Mouse (Mus musculus) neural tube, embryonic 15.5 days (tissue): ENCODE measurements around the gene Pdf. TPM values are rescaled to one million over a fixed set of nuclear protein-coding genes. Genes with fewer than 3 reads are reported as not detected.
"Not testable (repeated sequence)": the region's sequence is repeated elsewhere in the genome, so short reads cannot be mapped to it uniquely, and the experiment has no call there.

Experiments
- ATAC-seq: fragments of 200-750 bp; cut with Nextera tagmentation; 2 replicates; pipeline ENCODE4 v1.8.0; 2017; ENCODE audit warnings: mild to moderate bottlenecking, moderate TSS enrichment, moderate library complexity; ENCODE audit not compliant: low FRiP score
- H3K27ac ChIP-seq: fragments of 300-500 bp; sonication (generic); replicated peaks from 2 replicates; pipeline ENCODE4 v1.5.1; 2015; ENCODE audit warnings: mild to moderate bottlenecking, inconsistent platforms
- H3K27me3 ChIP-seq: fragments of 300-500 bp; sonication (generic); replicated peaks from 2 replicates; pipeline ENCODE4 v1.6.1; 2015; ENCODE audit warnings: inconsistent platforms
- H3K36me3 ChIP-seq: fragments of 300-500 bp; sonication (generic); 2 replicates; pipeline ENCODE4 v1.6.1; 2015; ENCODE audit warnings: inconsistent platforms
- H3K4me1 ChIP-seq: fragments of 300-500 bp; sonication (generic); 2 replicates; pipeline ENCODE4 v1.6.1; 2015; ENCODE audit warnings: inconsistent platforms
- H3K4me2 ChIP-seq: fragments of 300-500 bp; sonication (generic); 2 replicates; pipeline ENCODE4 v1.6.1; 2015; ENCODE audit warnings: inconsistent platforms, mild to moderate bottlenecking, moderate library complexity
- H3K4me3 ChIP-seq: fragments of 300-500 bp; sonication (generic); replicated peaks from 2 replicates; pipeline ENCODE4 v1.5.1; 2015; ENCODE audit warnings: mild to moderate bottlenecking, inconsistent platforms
- H3K9ac ChIP-seq: fragments of 300-500 bp; sonication (generic); replicated peaks from 2 replicates; pipeline ENCODE4 v1.6.1; 2015; ENCODE audit warnings: mild to moderate bottlenecking, inconsistent platforms
- H3K9me3 ChIP-seq: fragments of 300-500 bp; sonication (generic); replicated peaks from 2 replicates; pipeline ENCODE4 v1.6.1; 2016; ENCODE audit warnings: inconsistent platforms
- WGBS: fragments of 180-500 bp; shearing (Covaris S2); methylation state at CpG from one replicate; pipeline ENCODE4 v1.1.7; 2015; ENCODE audit warnings: mixed read lengths; 5-methylcytosine and 5-hydroxymethylcytosine counted together
- microRNA-seq: library from miRNA; unstranded; fragments of <30 nt; microRNA quantifications from one replicate; pipeline ENCODE4, GENCODE M21; 2017
- polyA plus RNA-seq: library from polyadenylated mRNA; unstranded; fragments of >200 nt; fragmentation: Nextera tagmentation; extraction: Ambion mirVana; gene quantifications from 2 replicates; pipeline ENCODE4 v1.2.1, GENCODE M21; 2015

The Pdf gene
- polyA plus RNA-seq, 1 experiment from 2014 or later = 43.5 TPM

DNA sequence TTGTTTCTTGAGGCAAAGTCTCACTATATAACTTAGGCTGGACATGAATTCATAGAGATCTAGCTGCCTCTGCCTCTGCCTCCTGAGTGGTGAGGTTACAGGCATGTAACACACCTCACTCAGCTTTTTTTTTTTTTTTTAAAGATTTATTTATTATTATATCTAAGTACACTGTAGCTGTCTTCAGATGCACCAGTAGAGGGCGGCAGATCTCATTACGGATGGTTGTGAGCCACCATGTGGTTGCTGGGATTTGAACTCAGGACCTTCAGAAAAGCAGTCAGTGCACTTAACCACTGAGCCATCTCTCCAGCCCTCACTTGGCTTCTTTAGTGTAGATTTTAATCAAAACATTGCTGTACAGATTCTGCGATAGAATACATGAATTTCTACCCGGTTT lies 52.1 kb downstream of the Pdf start:
- not testable (repeated sequence) for ATAC-seq, H3K4me3 ChIP-seq, H3K9ac ChIP-seq, H3K9me3 ChIP-seq, H3K27me3 ChIP-seq, H3K4me1 ChIP-seq, H3K4me2 ChIP-seq, H3K36me3 ChIP-seq, H3K27ac ChIP-seq
- WGBS = 87% methylated on average over 4 of the region's 4 CpGs

Small RNA genes lying within 50 kb of the gene (microRNA-seq; reads per million reads assigned to microRNA genes)
- gene Mir7075 = 0.87 reads per million

Other genes starting within 250 kb of the Pdf start
- gene Has3, start 178.4 kb downstream of the Pdf start, polyA plus RNA-seq = 1.6 and 2.2 TPM in 2 replicates
- gene Utp4, start 155.0 kb downstream of the Pdf start, polyA plus RNA-seq = 41.7 and 49.8 TPM in 2 replicates
- 6.6 and 8.7 TPM in 2 replicates for gene Sntb2, start 112.9 kb downstream of the Pdf start, polyA plus RNA-seq
- gene Vps4a, start 17.4 kb downstream of the Pdf start, polyA plus RNA-seq = 135 and 155 TPM in 2 replicates
- 42.6 and 44.3 TPM in 2 replicates for gene Cog8, start 8.1 kb upstream of the Pdf start, polyA plus RNA-seq
- 59.3 and 72.9 TPM in 2 replicates for gene Nip7, start 8.3 kb upstream of the Pdf start, polyA plus RNA-seq
- gene Tmed6, start 17.0 kb upstream of the Pdf start, polyA plus RNA-seq = 0.64 TPM in 1 of 2 replicates, not detected in the other
- gene Terf2, start 47.9 kb upstream of the Pdf start, polyA plus RNA-seq = 23.9 and 27.4 TPM in 2 replicates
- gene Cyb5b, start 102.0 kb upstream of the Pdf start, polyA plus RNA-seq = 91.6 and 95.0 TPM in 2 replicates
- 11.3 and 11.4 TPM in 2 replicates for gene Nfat5, start 244.9 kb upstream of the Pdf start, polyA plus RNA-seq